Comparison of ENCODE assay signal across 11 mouse cellular contexts in genomic region chr9:34202942-34203551, GRCm38 (mm10).
DNase-seq lines count a peak whose midpoint lies in the region; ATAC-seq and TF ChIP-seq lines count a peak whose summit lies in the region.
"Had no signal": no experiment of that assay in that cellular context is flagged by ENCODE, and none has a peak within 500 bp of the region (broad histone marks: within the 10 kb centered on the region; RNA-seq: fewer than 3 reads in every experiment).

No protein-coding gene starts in this region.

- no peaks in the 10 kb centered on the region for H3K36me3 ChIP-seq in embryonic facial prominence, embryonic 10.5 days (replicated peaks)
- H3K36me3 ChIP-seq in hindbrain, embryonic 14.5 days (replicated peaks; ENCODE audit: control insufficient read depth, insufficient read depth), result no peaks in the 10 kb centered on the region
- no peaks in the 10 kb centered on the region for H3K36me3 ChIP-seq in midbrain, postnatal 0 days (ENCODE audit: insufficient read depth, low read length)
- H3K36me3 ChIP-seq: embryonic facial prominence, embryonic 13.5 days; stomach, embryonic 15.5 days had no signal

- peaks cover 27% of the 10 kb centered on the region for H3K4me1 ChIP-seq in embryonic facial prominence, embryonic 10.5 days
- peaks cover 20% of the 10 kb centered on the region for H3K4me1 ChIP-seq in hindbrain, embryonic 14.5 days (replicated peaks; ENCODE audit: control insufficient read depth, insufficient read depth, low read length)
- H3K4me1 ChIP-seq in midbrain, postnatal 0 days (ENCODE audit: insufficient read depth, low read length), result peaks cover 12% of the 10 kb centered on the region; the same call in 1 of the 2 replicates

- peak overlapping the region; percentile 35; the same call in 1 of the 2 replicates for H3K27ac ChIP-seq in embryonic facial prominence, embryonic 10.5 days (replicated peaks)
- H3K27ac ChIP-seq in hindbrain, embryonic 14.5 days, result peak overlapping the region; percentile 26
- H3K27ac ChIP-seq in midbrain, postnatal 0 days (ENCODE audit: low read depth, low read length), result no peak overlapping the region; the same call in 1 of the 2 replicates
- H3K27ac ChIP-seq: embryonic facial prominence, embryonic 13.5 days; stomach, embryonic 15.5 days had no signal

- peak overlapping the region; percentile 21 for H3K4me2 ChIP-seq in hindbrain, embryonic 14.5 days (replicated peaks)
- no peak overlapping the region for H3K4me2 ChIP-seq in midbrain, postnatal 0 days (ENCODE audit: low read depth, low read length, poor library complexity, severe bottlenecking)
- H3K4me2 ChIP-seq: embryonic facial prominence, embryonic 13.5 days; stomach, embryonic 15.5 days had no signal

- H3K27me3 ChIP-seq in embryonic facial prominence, embryonic 10.5 days (replicated peaks; ENCODE audit: low read depth, poor library complexity, severe bottlenecking), result peaks cover 8% of the 10 kb centered on the region
- no peaks in the 10 kb centered on the region for H3K27me3 ChIP-seq in hindbrain, embryonic 14.5 days (ENCODE audit: control insufficient read depth, insufficient read depth, low read length)
- no peaks in the 10 kb centered on the region for H3K27me3 ChIP-seq in midbrain, postnatal 0 days (ENCODE audit: insufficient read depth, low read length)
- H3K27me3 ChIP-seq: stomach, embryonic 15.5 days had no signal

- H3K9me3 ChIP-seq in embryonic facial prominence, embryonic 10.5 days, result no peaks in the 10 kb centered on the region
- H3K9me3 ChIP-seq in hindbrain, embryonic 14.5 days (ENCODE audit: control insufficient read depth, low read length), result no peaks in the 10 kb centered on the region
- no peaks in the 10 kb centered on the region for H3K9me3 ChIP-seq in midbrain, postnatal 0 days (ENCODE audit: low read length)
- H3K9me3 ChIP-seq: embryonic facial prominence, embryonic 13.5 days; stomach, embryonic 15.5 days had no signal

- no peak for TF ChIP-seq CTCF in midbrain, postnatal 0 days (IDR thresholded peaks at IDR 0.05)

- H3K9ac ChIP-seq in hindbrain, embryonic 14.5 days, result 0 out of 2 replicates have a peak overlapping the region, but pooled peaks have one; percentile 2
- H3K9ac ChIP-seq in midbrain, postnatal 0 days (replicated peaks; ENCODE audit: low read length, poor library complexity, severe bottlenecking), result no peak overlapping the region
- H3K9ac ChIP-seq: embryonic facial prominence, embryonic 13.5 days; stomach, embryonic 15.5 days had no signal

- peak; percentile 62 to 66 for DNase-seq in cerebellum, postnatal 10 days
- DNase-seq in cerebellum, adult 8-10 months, result no peak
- no peak for DNase-seq in embryonic facial prominence, embryonic 10.5 days (ENCODE audit: low spot score)
- peak; percentile 44 for DNase-seq in hindbrain, embryonic 14.5 days (ENCODE audit: low spot score)
- DNase-seq in midbrain, postnatal 0 days (ENCODE audit: low spot score), result peak; percentile 52
- DNase-seq in thymus, postnatal 25 days, result no peak
- DNase-seq in urinary bladder, adult 18-20 months (ENCODE audit: low spot score in 2 of 2), result no peak
- DNase-seq: liver had no signal

- 29% methylated on average over 11 of the region's 11 CpGs for WGBS in embryonic facial prominence, embryonic 10.5 days
- WGBS in hindbrain, embryonic 14.5 days, result 21% methylated on average over 11 of the region's 11 CpGs
- WGBS in midbrain, postnatal 0 days, result 36% methylated on average over 11 of the region's 11 CpGs

- H3K4me3 ChIP-seq in embryonic facial prominence, embryonic 10.5 days, result 0 out of 2 replicates have a peak overlapping the region, but pooled peaks have one; percentile 21
- no peak overlapping the region for H3K4me3 ChIP-seq in hindbrain, embryonic 14.5 days (replicated peaks; ENCODE audit: low read length)
- H3K4me3 ChIP-seq in midbrain, postnatal 0 days (ENCODE audit: low read depth, low read length), result no peak overlapping the region
- H3K4me3 ChIP-seq: embryonic facial prominence, embryonic 13.5 days; stomach, embryonic 15.5 days had no signal

- ATAC-seq in hindbrain, embryonic 14.5 days (ENCODE audit: low FRiP score), result peak; percentile 11; the same call in 1 of the 2 replicates
- ATAC-seq in midbrain, postnatal 0 days (ENCODE audit: low FRiP score), result no peak
- no peak for ATAC-seq in megakaryocyte progenitor cell, adult 5-6 weeks (replicated peaks; ENCODE audit: poor library complexity)

Comparison
In these comparisons a context has a peak if more than half of its experiments do, and no peak if none do; other contexts are left out.
1. DNase-seq: peak in cerebellum, postnatal 10 days (2 of 2), hindbrain, embryonic 14.5 days (single experiment) and midbrain, postnatal 0 days (single experiment); none in cerebellum, adult 8-10 months (single experiment), embryonic facial prominence, embryonic 10.5 days (single experiment), thymus, postnatal 25 days (single experiment) and urinary bladder, adult 18-20 months (0 of 2).